Comparison of ENCODE assay signal across 8 mouse cellular contexts in the genomic region with DNA sequence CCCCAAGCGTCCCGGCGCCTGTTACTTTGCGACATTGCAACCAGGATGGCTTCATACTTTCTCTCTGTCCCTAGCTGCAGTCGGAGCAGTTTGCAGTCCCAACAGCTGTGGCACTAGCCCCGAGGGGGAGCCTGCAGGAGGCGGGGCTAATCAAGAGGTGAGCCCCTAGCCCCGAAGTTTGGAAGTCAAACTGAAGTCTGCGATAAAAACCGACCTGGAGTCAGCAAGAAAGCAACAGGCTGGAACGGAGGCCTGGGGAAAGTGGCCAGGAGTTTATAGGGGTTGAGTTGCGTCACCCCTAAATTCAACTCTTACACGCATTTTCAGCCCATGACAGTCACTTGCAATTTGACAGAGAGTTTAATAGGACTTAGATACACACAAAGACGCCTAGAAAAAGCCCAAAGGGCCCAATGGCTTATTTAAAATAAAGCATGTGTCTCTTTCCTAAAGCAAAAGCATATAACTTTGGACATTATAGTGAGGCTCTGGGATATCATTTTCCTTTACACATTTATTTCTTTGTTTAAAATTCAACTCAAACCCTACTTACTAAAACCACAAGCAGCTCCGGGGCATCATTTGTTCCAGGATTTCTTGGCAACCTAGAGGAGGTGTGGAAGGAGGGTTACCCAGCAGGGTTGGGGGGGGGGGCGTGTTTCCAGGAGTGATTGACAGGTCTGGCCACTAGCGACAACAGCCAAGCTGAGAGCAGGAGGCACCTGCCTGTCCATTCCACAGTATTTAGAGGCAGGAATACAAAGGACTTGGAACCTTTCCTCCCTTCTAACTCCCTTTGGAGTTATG. TPM values are rescaled to one million over a fixed set of nuclear protein-coding genes. Genes with fewer than 3 reads are reported as not detected.
DNase-seq lines count a peak whose midpoint lies in the region; ATAC-seq and TF ChIP-seq lines count a peak whose summit lies in the region.

A gene (minus strand): TSS at position 140 of the 807 bp plus-strand sequence.

- no peaks in the 10 kb centered on the region for H3K9me3 ChIP-seq in hindbrain, embryonic 14.5 days (ENCODE audit: control insufficient read depth, low read length)

- peak within 1 kb of the TSS; percentile 46 for H3K9ac ChIP-seq in hindbrain, embryonic 14.5 days

- ATAC-seq in hindbrain, embryonic 14.5 days (ENCODE audit: low FRiP score): peak; percentile 90
- ATAC-seq in inflammation-experienced regulatory T-cells, adult 6 months: no peak

- H3K27ac ChIP-seq in hindbrain, embryonic 14.5 days: no peak within 1 kb of the TSS

- peak; percentile 54 for DNase-seq in WW6 (ENCODE audit: low read depth, low spot score)
- peak; percentile 42 to 56 for DNase-seq in cerebellum, postnatal 10 days
- peak; percentile 39 for DNase-seq in gastrocnemius, postnatal 10 days
- peak; percentile 40 for DNase-seq in hindbrain, embryonic 14.5 days (ENCODE audit: low spot score)
- peak; percentile 56 for DNase-seq in liver
- DNase-seq in yolk sac, embryonic 10.5 days (ENCODE audit: low spot score): peak; percentile 23

- H3ac ChIP-seq in myocyte (ENCODE audit: control insufficient read depth, insufficient read length): no peak within 1 kb of the TSS

- TF ChIP-seq POLR2A in myocyte (IDR thresholded peaks at IDR 0.05; ENCODE audit: insufficient read length, low read depth): peak; percentile 38

- peak within 1 kb of the TSS; percentile 48 for H3K4me2 ChIP-seq in hindbrain, embryonic 14.5 days (replicated peaks)
- peak within 1 kb of the TSS; percentile 41 for H3K4me2 ChIP-seq in myocyte (ENCODE audit: low read depth)

- no peaks in the 10 kb centered on the region for H3K36me3 ChIP-seq in hindbrain, embryonic 14.5 days (replicated peaks; ENCODE audit: control insufficient read depth, insufficient read depth)
- H3K36me3 ChIP-seq in myocyte (ENCODE audit: control insufficient read depth, insufficient read depth): no peaks in the 10 kb centered on the region

- H3K79me2 ChIP-seq in myocyte (ENCODE audit: control insufficient read depth, insufficient read depth): no peaks in the 10 kb centered on the region

- 3% methylated on average over 17 of the region's 17 CpGs for WGBS in hindbrain, embryonic 14.5 days

- H3K27me3 ChIP-seq in hindbrain, embryonic 14.5 days (ENCODE audit: control insufficient read depth, insufficient read depth, low read length): no peaks in the 10 kb centered on the region
- H3K27me3 ChIP-seq in myocyte (ENCODE audit: control insufficient read depth, insufficient read depth, insufficient read length): no peaks in the 10 kb centered on the region

- peak within 1 kb of the TSS; percentile 27 for H3K4me3 ChIP-seq in hindbrain, embryonic 14.5 days (replicated peaks; ENCODE audit: low read length)
- H3K4me3 ChIP-seq in myocyte: peak within 1 kb of the TSS; percentile 36

- 0 out of 2 replicates have a peak, but pooled peaks cover 4% of the 10 kb centered on the region for H3K4me1 ChIP-seq in hindbrain, embryonic 14.5 days (replicated peaks; ENCODE audit: control insufficient read depth, insufficient read depth, low read length)

TF ChIP-seq in myocyte, 11 proteins besides CTCF, POLR2A, EP300 and RAD21:
- TF ChIP-seq MAX (IDR thresholded peaks at IDR 0.05; ENCODE audit: low read depth) (no peak), MYOG (IDR thresholded peaks at IDR 0.05; ENCODE audit: control insufficient read depth in 1 of 3, insufficient read depth in 1 of 3, insufficient read length in 2 of 3, low read depth in 2 of 3) (peak in 1 of 3 experiments; percentile 61), TCF3 (IDR thresholded peaks at IDR 0.05; ENCODE audit: insufficient read length, low read depth) (no peak), POLR2AphosphoS2 (IDR thresholded peaks at IDR 0.05; ENCODE audit: insufficient read length, low read depth) (no peak), MYOD1 (IDR thresholded peaks at IDR 0.05; ENCODE audit: control insufficient read depth in 1 of 3, insufficient read length in 2 of 3, low read depth in 2 of 3) (peak in 1 of 3 experiments; percentile 32), SRF (IDR thresholded peaks at IDR 0.05; ENCODE audit: control insufficient read depth, insufficient read length, low read depth) (no peak), USF1 (IDR thresholded peaks at IDR 0.05; ENCODE audit: low read depth) (no peak), TCF12 (IDR thresholded peaks at IDR 0.05; ENCODE audit: insufficient read depth, poor library complexity, severe bottlenecking) (no peak), E2F4 (IDR thresholded peaks at IDR 0.05; ENCODE audit: insufficient read depth) (no peak), REST (IDR thresholded peaks at IDR 0.05; ENCODE audit: insufficient read depth, insufficient read length) (no peak), CEBPB (IDR thresholded peaks at IDR 0.05; ENCODE audit: insufficient read depth, poor library complexity, severe bottlenecking) (no peak; the same call in 1 of the 2 replicates)
TF ChIP-seq in myocyte: peak in this region for 2.

RNA-seq across cellular contexts. Expression of the gene that starts here (rescaled TPM):
- total RNA-seq in gastrocnemius, postnatal 10 days (2021): 1 to 10 TPM; 3.3 to 3.8 TPM
- 1.3 and 1.7 TPM in 2 replicates for polyA plus RNA-seq in hindbrain, embryonic 14.5 days (2014; fragmentation: Nextera tagmentation; extraction: Ambion mirVana)
- 0.37 TPM for polyA plus RNA-seq in myocyte (2012; fragmentation: generic; extraction: Trizol)
- polyA plus RNA-seq in inflammation-experienced regulatory T-cells, adult 6 months (2017; shearing (Covaris generic)): not detected
